Mouse (Mus musculus): Measurements from ENCODE around the gene Cars2. TPM values are rescaled to one million over a fixed set of nuclear protein-coding genes. Genes with fewer than 3 reads are reported as not detected.

The Cars2 gene
- polyA plus RNA-seq, 1 experiment from 2014 or later = 46.2 TPM

DNA sequence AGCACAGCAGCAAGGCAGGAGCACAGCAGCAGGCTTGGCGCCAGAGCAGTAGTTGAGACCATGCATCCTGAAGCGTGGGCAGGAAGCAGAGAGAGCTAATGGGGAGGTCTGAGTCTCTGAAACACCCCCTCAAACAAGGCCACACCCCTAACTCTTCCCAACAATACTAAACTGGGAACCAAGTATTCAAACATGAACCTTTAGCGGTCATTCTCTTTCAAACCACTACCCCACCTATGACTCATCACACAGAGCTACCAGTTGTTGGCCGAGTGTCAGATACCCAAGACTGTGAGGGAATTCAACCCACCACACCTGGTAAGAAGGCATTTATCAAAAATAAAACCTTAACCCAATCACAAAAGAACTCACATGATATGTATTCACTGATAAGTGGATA, 63.4 kb downstream of the Cars2 start:
- CTCF ChIA-PET = interaction anchor here (0.7 to 7.2 kb wide), 12 partner anchors 9 to 56 kb away, joined by 3 to 52 read pairs (median 6); partner anchors contain the start of genes Naxd and Rab20

DNA sequence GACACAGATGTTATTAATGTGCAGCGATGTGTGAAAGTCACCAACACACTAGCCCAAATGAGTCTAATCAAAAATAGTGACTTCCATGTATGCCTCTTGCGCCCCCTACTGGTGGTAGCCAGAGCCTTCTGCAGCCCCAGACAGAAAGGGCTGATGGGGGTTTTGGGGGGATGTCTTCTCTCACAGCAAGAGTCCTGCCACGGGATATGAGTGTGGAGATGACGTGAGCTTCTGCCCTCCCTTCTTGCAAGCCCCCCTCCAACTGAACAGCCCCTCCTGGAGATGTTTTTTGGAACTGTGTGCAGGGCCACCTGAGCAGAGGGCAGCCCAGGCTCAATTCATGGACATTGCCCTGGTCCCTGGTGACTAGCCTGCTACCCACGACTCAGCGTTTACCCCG, 64.4 kb downstream of the Cars2 start:
- DNase-seq (ENCODE audit: low read depth, low spot score) (no peak), ATAC-seq (peak; percentile 27)
- POLR2A ChIA-PET = interaction anchor here (0.7 kb wide), 1 partner anchor 35 kb away, joined by 3 read pairs; no protein-coding TSS in a partner anchor

More for the DNA sequence above, 63.4 kb downstream of the Cars2 start:
- ATAC-seq (no peak), DNase-seq (ENCODE audit: low read depth, low spot score) (no peak)
- H3K27me3 ChIP-seq = no peaks in the 10 kb centered on the region
- in situ Hi-C loops (cut with MboI; ENCODE audit: low pct_unique_long_range_greater_than_20kb) = no loop called here
- POLR2A ChIA-PET = no interaction called here
- no peak for TF ChIP-seq CTCF (IDR thresholded peaks at IDR 0.05)

DNA sequence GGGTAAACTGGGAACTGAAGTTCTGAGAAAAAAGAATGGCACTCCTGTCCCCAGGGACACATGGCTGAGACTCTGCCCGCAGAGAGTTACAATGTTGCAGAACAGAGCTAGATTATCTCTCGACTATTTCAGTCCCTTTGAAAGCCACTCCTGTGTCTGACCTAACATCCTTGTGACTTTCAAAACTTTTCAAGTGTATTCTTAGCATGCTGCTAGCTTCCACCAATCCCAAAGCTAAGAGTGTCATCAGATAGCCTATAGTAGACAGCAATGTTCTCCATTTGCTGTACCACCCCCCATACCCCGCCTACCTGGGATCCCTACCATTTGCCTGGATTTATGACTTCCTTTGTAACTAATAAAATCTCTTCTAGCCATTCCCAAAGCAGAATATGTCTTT, 68.0 kb downstream of the Cars2 start:
- ChIA-PET CTCF (interaction anchor here (1.2 to 7.2 kb wide), 2 partner anchors 13 to 31 kb away, joined by 3 to 52 read pairs; no protein-coding TSS in a partner anchor), POLR2A (interaction anchor here (1.0 kb wide), 1 partner anchor 31 kb away, joined by 3 read pairs; no protein-coding TSS in a partner anchor)
- no peak for TF ChIP-seq CTCF (IDR thresholded peaks at IDR 0.05)
- no peaks in the 10 kb centered on the region for H3K27me3 ChIP-seq
- DNase-seq (ENCODE audit: low read depth, low spot score) = no peak
- in situ Hi-C loops (cut with MboI; ENCODE audit: low pct_unique_long_range_greater_than_20kb) = loop anchor here (5.0 kb wide), 1 partner anchor 35 kb away; no protein-coding TSS in a partner anchor
- no peak for ATAC-seq

More for the DNA sequence above, 64.4 kb downstream of the Cars2 start:
- in situ Hi-C loops (cut with MboI; ENCODE audit: low pct_unique_long_range_greater_than_20kb) = no loop called here
- TF ChIP-seq CTCF (IDR thresholded peaks at IDR 0.05) = peak; percentile 97
- no peaks in the 10 kb centered on the region for H3K27me3 ChIP-seq
- CTCF ChIA-PET = interaction anchor here (0.8 to 7.2 kb wide), 15 partner anchors 9 to 55 kb away, joined by 3 to 52 read pairs (median 5); partner anchors contain the start of genes Naxd and Rab20

DNA sequence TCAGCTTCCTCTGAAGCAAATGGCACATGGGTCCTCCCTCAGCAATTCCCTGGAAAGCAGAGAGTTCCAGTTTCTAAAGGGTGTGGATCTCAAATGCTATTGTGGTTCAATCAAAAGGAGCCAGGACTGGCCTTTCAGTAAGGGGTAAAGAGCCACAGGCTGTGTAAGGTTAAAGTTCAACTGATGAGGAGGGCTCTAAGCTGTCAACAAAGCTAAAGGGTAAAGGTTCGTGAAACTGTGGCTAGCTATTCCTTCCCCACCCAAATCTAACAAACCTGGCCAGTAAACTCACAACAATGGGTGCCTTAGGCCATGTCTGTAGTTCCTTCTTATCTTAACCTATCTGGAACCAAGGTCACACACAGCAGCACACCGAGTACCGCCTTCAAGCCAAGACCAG, 68.7 kb downstream of the Cars2 start:
- no peak for ATAC-seq
- in situ Hi-C loops (cut with MboI; ENCODE audit: low pct_unique_long_range_greater_than_20kb) = loop anchor here (5.0 kb wide), 1 partner anchor 35 kb away; no protein-coding TSS in a partner anchor
- TF ChIP-seq CTCF (IDR thresholded peaks at IDR 0.05) = no peak
- no peaks in the 10 kb centered on the region for H3K27me3 ChIP-seq
- ChIA-PET CTCF (interaction anchor here (7.2 kb wide), 1 partner anchor 31 kb away, joined by 52 read pairs; no protein-coding TSS in a partner anchor), POLR2A (no interaction called here)
- no peak for DNase-seq (ENCODE audit: low read depth, low spot score)

DNA sequence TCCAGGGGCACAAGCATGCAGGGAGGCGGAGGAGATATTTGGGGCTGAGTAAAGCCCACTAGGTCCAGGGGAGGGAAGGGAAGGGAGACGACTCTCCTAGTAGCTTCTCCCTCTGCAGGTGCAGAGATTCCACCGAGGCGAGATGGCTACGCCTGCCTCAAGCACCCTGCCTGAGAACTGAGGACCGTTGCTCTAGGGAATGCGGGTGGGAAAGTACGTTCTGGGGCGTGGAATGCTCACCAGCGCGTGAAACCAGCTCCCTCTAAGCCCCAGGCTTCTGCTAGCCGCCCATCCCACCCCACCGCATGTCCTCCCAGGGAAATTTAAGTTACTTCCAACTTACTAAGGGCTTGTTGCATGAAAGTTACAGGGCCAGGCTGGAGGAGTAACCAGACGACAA, 71.0 kb downstream of the Cars2 start:
- in situ Hi-C loops (cut with MboI; ENCODE audit: low pct_unique_long_range_greater_than_20kb) = no loop called here
- ATAC-seq = peak; percentile 7
- no peak for TF ChIP-seq CTCF (IDR thresholded peaks at IDR 0.05)
- H3K27me3 ChIP-seq = no peaks in the 10 kb centered on the region
- DNase-seq (ENCODE audit: low read depth, low spot score) = no peak
- POLR2A ChIA-PET = interaction anchor here (1.3 to 1.4 kb wide), 3 partner anchors 19 to 61 kb away, joined by 3 to 4 read pairs (median 3); no protein-coding TSS in a partner anchor
- CTCF ChIA-PET = interaction anchor here (0.9 to 1.5 kb wide), 3 partner anchors 13 to 19 kb away, joined by 3 to 4 read pairs (median 3); no protein-coding TSS in a partner anchor

DNA sequence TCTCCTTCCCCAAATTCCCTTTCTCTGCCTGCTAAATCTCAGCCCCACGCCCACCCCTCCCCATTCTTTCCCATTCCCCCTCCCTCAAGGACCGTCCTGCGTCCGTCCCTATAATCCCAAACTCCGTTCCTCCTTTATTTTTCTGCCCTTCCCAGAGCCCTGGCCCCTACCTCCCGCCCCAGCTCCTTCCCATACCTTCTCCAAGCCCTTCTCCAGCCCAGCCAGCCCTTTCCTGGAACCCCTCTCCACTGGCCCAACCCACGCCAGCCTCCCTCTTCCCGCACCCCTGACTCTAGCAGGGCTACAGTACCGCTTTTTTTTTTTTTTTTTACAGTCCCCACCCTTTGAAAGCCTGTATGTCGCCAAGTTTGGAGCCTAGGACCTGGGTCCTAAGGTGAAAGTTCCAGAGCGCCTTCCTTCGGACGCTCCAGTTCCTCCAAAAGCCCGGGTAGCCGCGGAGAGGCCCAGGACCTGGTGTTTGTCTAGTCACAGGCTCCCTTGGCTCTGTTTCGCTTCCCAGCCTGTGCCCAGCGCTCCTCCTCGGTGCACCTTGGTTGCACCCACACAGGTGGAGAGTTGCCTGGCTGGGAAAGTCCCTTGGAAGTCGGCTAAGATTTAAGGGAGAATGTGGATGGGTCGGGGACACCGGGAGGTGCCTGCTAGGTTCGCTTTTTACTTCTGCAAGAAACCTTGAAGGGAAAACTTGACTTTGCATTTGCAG, 71.6 kb downstream of the Cars2 start:
- no peak for ATAC-seq
- no peak for DNase-seq (ENCODE audit: low read depth, low spot score)
- H3K27me3 ChIP-seq = no peaks in the 10 kb centered on the region

DNA sequence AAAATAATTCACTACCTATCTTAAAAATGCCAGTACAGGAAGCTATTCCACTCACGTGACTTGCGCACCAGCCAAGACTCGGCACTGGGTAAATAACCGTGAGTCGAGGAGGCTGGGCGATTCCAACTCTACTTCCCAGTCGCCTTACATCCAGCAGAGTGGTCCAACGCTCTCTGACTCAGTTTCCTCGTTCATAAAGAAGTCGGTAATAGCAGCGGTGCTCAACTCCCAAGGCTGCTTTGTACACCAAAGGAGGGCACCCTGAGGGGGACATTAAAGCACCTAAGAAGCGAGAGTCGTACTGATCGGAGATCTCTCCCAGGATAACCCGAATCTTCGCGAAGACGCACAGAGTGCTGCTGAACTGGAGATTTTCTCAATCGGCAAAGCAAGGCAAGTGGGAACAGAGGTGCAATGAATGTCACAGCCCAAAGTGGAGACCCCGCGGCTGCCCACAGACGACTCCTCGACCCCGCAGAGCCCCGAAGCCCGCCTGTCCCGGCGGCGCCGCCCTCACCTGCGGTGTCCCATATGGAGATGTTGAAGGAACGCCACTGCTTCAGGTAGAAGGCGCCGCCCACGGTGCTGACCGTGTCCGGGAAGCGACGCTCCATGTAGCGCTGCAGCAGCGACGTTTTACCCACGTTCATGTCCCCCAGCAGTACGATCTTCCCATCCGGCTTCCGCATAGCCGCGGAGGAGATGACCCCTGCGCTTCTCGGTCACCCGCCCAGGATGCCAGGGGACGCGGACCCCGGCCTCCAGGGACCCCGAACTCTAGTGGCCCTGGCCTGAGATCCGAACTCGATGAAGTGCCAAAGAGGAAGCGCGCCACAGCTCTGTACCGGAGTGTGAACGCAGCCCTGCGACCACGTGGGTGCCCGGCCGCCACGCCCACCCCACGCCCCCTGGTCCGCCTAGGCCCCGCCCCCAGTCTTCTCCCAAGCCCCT, 72.5 kb downstream of the Cars2 start, which contains the start of gene Rab20:
TSS of gene Rab20 (minus strand) at position 900 of the 951 bp plus-strand sequence.
- ChIA-PET POLR2A (interaction anchor here (1.3 to 2.6 kb wide), 5 partner anchors 13 to 62 kb away, joined by 3 to 22 read pairs (median 4); no protein-coding TSS in a partner anchor), CTCF (interaction anchor here (1.5 to 2.4 kb wide), 4 partner anchors 9 to 27 kb away, joined by 4 to 8 read pairs (median 6); no protein-coding TSS in a partner anchor)
- in situ Hi-C loops (cut with MboI; ENCODE audit: low pct_unique_long_range_greater_than_20kb) = no loop called here
- TF ChIP-seq CTCF (IDR thresholded peaks at IDR 0.05) = no peak
- H3K27me3 ChIP-seq = no peaks in the 10 kb centered on the region
- ATAC-seq = peak; percentile 46
- no peak for DNase-seq (ENCODE audit: low read depth, low spot score)

More for the DNA sequence above, 71.6 kb downstream of the Cars2 start:
- ChIA-PET POLR2A (interaction anchor here (1.3 to 1.4 kb wide), 3 partner anchors 19 to 61 kb away, joined by 3 to 4 read pairs (median 3); no protein-coding TSS in a partner anchor), CTCF (interaction anchor here (1.5 kb wide), 1 partner anchor 13 kb away, joined by 4 read pairs; no protein-coding TSS in a partner anchor)
- no peak for TF ChIP-seq CTCF (IDR thresholded peaks at IDR 0.05)
- in situ Hi-C loops (cut with MboI; ENCODE audit: low pct_unique_long_range_greater_than_20kb) = no loop called here

DNA sequence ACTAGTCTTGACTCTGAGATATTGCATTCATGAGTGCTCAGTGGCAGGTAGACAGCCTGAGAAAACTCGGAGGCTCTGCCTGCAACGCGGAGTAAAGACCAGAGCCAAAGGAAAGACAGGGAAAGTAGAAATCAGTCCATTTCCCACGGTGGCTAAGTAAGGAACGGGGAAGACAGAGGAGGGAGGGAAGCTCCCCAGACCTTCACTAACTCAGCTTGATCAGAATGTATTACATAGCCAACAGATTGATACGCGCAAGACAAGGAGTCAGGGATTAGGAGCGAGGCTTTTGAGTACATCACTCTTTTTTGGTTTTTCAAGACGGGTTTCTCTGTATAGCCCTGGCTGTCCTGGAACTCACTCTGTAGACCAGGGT, 73.4 kb downstream of the Cars2 start:
- no peak for TF ChIP-seq CTCF (IDR thresholded peaks at IDR 0.05)
- in situ Hi-C loops (cut with MboI; ENCODE audit: low pct_unique_long_range_greater_than_20kb) = no loop called here
- POLR2A ChIA-PET = interaction anchor here (0.8 to 2.6 kb wide), 5 partner anchors 12 to 56 kb away, joined by 3 to 22 read pairs (median 5); no protein-coding TSS in a partner anchor
- ATAC-seq (peak; percentile 24), DNase-seq (ENCODE audit: low read depth, low spot score) (no peak)
- no peaks in the 10 kb centered on the region for H3K27me3 ChIP-seq
- CTCF ChIA-PET = interaction anchor here (1.1 to 2.4 kb wide), 4 partner anchors 10 to 224 kb away, joined by 3 to 8 read pairs (median 6); no protein-coding TSS in a partner anchor

DNA sequence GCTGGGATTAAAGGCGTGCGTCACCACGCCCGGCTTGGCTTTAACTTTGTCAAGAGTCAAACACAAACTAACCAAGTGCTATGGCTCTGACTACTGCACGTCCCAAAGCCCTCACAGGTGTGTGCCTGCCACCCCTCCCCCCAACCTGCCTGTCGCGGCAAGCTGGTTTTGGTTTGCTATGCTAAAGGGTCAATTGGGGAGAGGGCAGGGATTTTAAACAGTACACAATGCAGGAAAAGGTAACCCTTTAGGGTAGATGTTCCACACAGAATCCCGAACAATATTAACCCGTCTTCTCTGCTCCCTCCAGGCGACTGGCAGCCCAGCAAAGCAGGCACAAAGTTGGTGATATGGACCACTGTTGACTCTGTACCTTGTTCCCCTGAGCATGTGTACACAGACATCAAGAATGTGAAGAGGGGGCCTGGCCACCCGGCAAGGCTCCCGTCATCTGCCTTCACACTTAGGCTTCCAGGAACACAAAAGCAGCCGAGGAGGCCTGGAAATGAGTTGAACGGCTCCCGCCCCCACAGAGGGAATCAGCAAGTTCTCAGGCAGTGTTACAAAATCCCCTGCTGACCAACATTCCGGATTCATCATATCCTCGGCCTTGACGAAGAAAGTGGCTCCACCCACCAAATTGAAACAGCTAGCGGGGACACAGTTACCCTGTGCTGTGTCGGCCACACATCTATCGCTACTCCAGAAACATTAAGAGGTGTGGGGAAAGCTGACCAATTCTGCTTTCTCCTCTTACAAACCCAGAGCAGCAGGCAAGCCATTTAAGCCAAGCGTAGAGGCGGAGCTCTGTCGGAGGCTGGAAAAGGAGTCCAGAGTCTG, 74.0 kb downstream of the Cars2 start:
- peak; percentile 70 for ATAC-seq
- H3K27me3 ChIP-seq = no peaks in the 10 kb centered on the region
- CTCF ChIA-PET = interaction anchor here (1.0 to 2.4 kb wide), 5 partner anchors 10 to 223 kb away, joined by 3 to 8 read pairs (median 5); no protein-coding TSS in a partner anchor
- in situ Hi-C loops (cut with MboI; ENCODE audit: low pct_unique_long_range_greater_than_20kb) = no loop called here
- POLR2A ChIA-PET = interaction anchor here (0.8 to 2.6 kb wide), 5 partner anchors 12 to 55 kb away, joined by 3 to 22 read pairs (median 5); no protein-coding TSS in a partner anchor
- no peak for DNase-seq (ENCODE audit: low read depth, low spot score)
- TF ChIP-seq CTCF (IDR thresholded peaks at IDR 0.05) = no peak

Measured in Patski (cell line).